In genomic region chr7:45870282-45871058, GRCm38 (mm10) we compare ENCODE assay signal across 8 mouse cellular contexts. TPM values are rescaled to one million over a fixed set of nuclear protein-coding genes. Genes with fewer than 3 reads are reported as not detected.
DNase-seq lines count a peak whose midpoint lies in the region; ATAC-seq and TF ChIP-seq lines count a peak whose summit lies in the region.

No protein-coding gene starts in this region.

- no peak for ATAC-seq in forebrain, embryonic 16.5 days

- no peaks in the 10 kb centered on the region for H3K36me3 ChIP-seq in forebrain, embryonic 16.5 days (ENCODE audit: control insufficient read depth, insufficient read depth)

- intact Hi-C loops in gastrocnemius, postnatal 36 days (cut with DNase I) = loop anchor here (5.0 kb wide), 1 partner anchor 137 kb away; no protein-coding TSS in a partner anchor

- no peak for TF ChIP-seq CTCF in layer of hippocampus, adult 2 months (conservative IDR thresholded peaks at IDR 0.05)

- H3K27ac ChIP-seq in layer of hippocampus, adult 2 months = peak overlapping the region; percentile 39; the same call in 1 of the 2 replicates
- no peak overlapping the region for H3K27ac ChIP-seq in forebrain, embryonic 16.5 days (ENCODE audit: low read length)

- H3K9ac ChIP-seq in forebrain, embryonic 16.5 days (replicated peaks; ENCODE audit: low read depth, low read length) = peak overlapping the region; percentile 62

- H3K9me3 ChIP-seq in forebrain, embryonic 16.5 days (ENCODE audit: control insufficient read depth, low read length) = no peaks in the 10 kb centered on the region

- H3K4me1 ChIP-seq in forebrain, embryonic 16.5 days (replicated peaks; ENCODE audit: control insufficient read depth, insufficient read depth, low read length) = peaks cover 61% of the 10 kb centered on the region

- H3K27me3 ChIP-seq in forebrain, embryonic 16.5 days (replicated peaks; ENCODE audit: control insufficient read depth, insufficient read depth, low read length) = peaks cover 5% of the 10 kb centered on the region; the same call in 1 of the 2 replicates

- H3K4me3 ChIP-seq in layer of hippocampus, adult 2 months = peak overlapping the region; percentile 39
- peak overlapping the region; percentile 38 for H3K4me3 ChIP-seq in forebrain, embryonic 16.5 days (replicated peaks; ENCODE audit: low read length)

- DNase-seq in layer of hippocampus, adult 2 months (ENCODE audit: low spot score in 2 of 2) = no peak
- DNase-seq in layer of hippocampus, adult 11-12 months (ENCODE audit: low spot score) = no peak
- DNase-seq in T-cell, adult 2 months (ENCODE audit: low spot score) = peak; percentile 45
- peak; percentile 11 for DNase-seq in mesoderm, embryonic 11.5 days (ENCODE audit: low read depth, low spot score)
- no peak for DNase-seq in adrenal gland, postnatal 4 days (ENCODE audit: low spot score in 2 of 2)
- DNase-seq in layer of hippocampus, postnatal 25 days (ENCODE audit: extremely low spot score in 1 of 2, low spot score in 1 of 2) = no peak
- no peak for DNase-seq in gastrocnemius, postnatal 36 days

- H3K4me2 ChIP-seq in forebrain, embryonic 16.5 days (ENCODE audit: low read length) = peak overlapping the region; percentile 57

- under 1% methylated on average over 28 of the region's 30 CpGs for WGBS in forebrain, embryonic 16.5 days

RNA-seq across cellular contexts. Expression of gene Kdelr1, which starts 2.1 kb away (rescaled TPM):
- 10 to 100 TPM; 78.4 to 81.4 TPM for total RNA-seq in layer of hippocampus, adult 2 months (2021)
- 41.8 TPM in 2 replicates for polyA plus RNA-seq in forebrain, embryonic 16.5 days (2015; fragmentation: Nextera tagmentation; extraction: Ambion mirVana)
- total RNA-seq in adrenal gland, postnatal 4 days (2021) = 100 to 1,000 TPM; 147 to 148 TPM
- total RNA-seq in layer of hippocampus, postnatal 25 days (2021) = 10 to 100 TPM; 74.9 to 75.2 TPM
- 10 to 100 TPM; 52.8 to 56.7 TPM for total RNA-seq in gastrocnemius, postnatal 36 days (2021)

RNA-seq across cellular contexts. Expression of gene Grin2d, which starts 7.7 kb away (rescaled TPM):
- 10 to 100 TPM in 1 of 2 experiments, 1 to 10 TPM in 1; 10.0 to 11.6 TPM for total RNA-seq in layer of hippocampus, adult 2 months (2021)
- polyA plus RNA-seq in forebrain, embryonic 16.5 days (2015; fragmentation: Nextera tagmentation; extraction: Ambion mirVana) = 0.56 and 1.5 TPM in 2 replicates
- total RNA-seq in adrenal gland, postnatal 4 days (2021) = 1 to 10 TPM; 2.0 to 2.1 TPM
- total RNA-seq in layer of hippocampus, postnatal 25 days (2021) = 10 to 100 TPM; 11.2 to 12.7 TPM
- under 1 TPM; 0.22 to 0.23 TPM for total RNA-seq in gastrocnemius, postnatal 36 days (2021)

RNA-seq across cellular contexts. Expression of gene Syngr4, which starts 26.0 kb away (rescaled TPM):
- total RNA-seq in layer of hippocampus, adult 2 months (2021) = not detected
- 0.63 TPM in 1 of 2 replicates, not detected in the other for polyA plus RNA-seq in forebrain, embryonic 16.5 days (2015; fragmentation: Nextera tagmentation; extraction: Ambion mirVana)
- under 1 TPM; 0.79 to 0.95 TPM for total RNA-seq in adrenal gland, postnatal 4 days (2021)
- total RNA-seq in layer of hippocampus, postnatal 25 days (2021) = not detected
- total RNA-seq in gastrocnemius, postnatal 36 days (2021) = not detected

RNA-seq across cellular contexts. Expression of gene Tmem143, which starts 26.3 kb away (rescaled TPM):
- 10 to 100 TPM; 22.1 to 22.8 TPM for total RNA-seq in layer of hippocampus, adult 2 months (2021)
- polyA plus RNA-seq in forebrain, embryonic 16.5 days (2015; fragmentation: Nextera tagmentation; extraction: Ambion mirVana) = 5.7 and 6.0 TPM in 2 replicates
- 10 to 100 TPM; 30.2 to 33.3 TPM for total RNA-seq in adrenal gland, postnatal 4 days (2021)
- 10 to 100 TPM; 22.5 to 24.6 TPM for total RNA-seq in layer of hippocampus, postnatal 25 days (2021)
- total RNA-seq in gastrocnemius, postnatal 36 days (2021) = 10 to 100 TPM; 54.4 to 59.5 TPM

RNA-seq across cellular contexts. Expression of gene Grwd1, which starts 39.7 kb away (rescaled TPM):
- 10 to 100 TPM; 20.5 to 22.7 TPM for total RNA-seq in layer of hippocampus, adult 2 months (2021)
- polyA plus RNA-seq in forebrain, embryonic 16.5 days (2015; fragmentation: Nextera tagmentation; extraction: Ambion mirVana) = 45.3 and 46.1 TPM in 2 replicates
- 10 to 100 TPM; 28.2 to 28.3 TPM for total RNA-seq in adrenal gland, postnatal 4 days (2021)
- 10 to 100 TPM; 20.0 to 20.8 TPM for total RNA-seq in layer of hippocampus, postnatal 25 days (2021)
- total RNA-seq in gastrocnemius, postnatal 36 days (2021) = 10 to 100 TPM; 11.8 to 14.5 TPM

Comparison
In these comparisons a context has a peak if more than half of its experiments do, and no peak if none do; other contexts are left out.
1. DNase-seq: peak in T-cell, adult 2 months (single experiment) and mesoderm, embryonic 11.5 days (single experiment); none in layer of hippocampus, adult 2 months (0 of 2), layer of hippocampus, adult 11-12 months (single experiment), adrenal gland, postnatal 4 days (0 of 2), layer of hippocampus, postnatal 25 days (0 of 2) and gastrocnemius, postnatal 36 days (0 of 2).